Mouse (Mus musculus) spleen, adult 2 months (tissue): Measurements from ENCODE around the gene Cabs1. TPM values are rescaled to one million over a fixed set of nuclear protein-coding genes. Genes with fewer than 3 reads are reported as not detected.

Source experiments
- DNase-seq, 2 experiments: peaks; one replicate each; pipeline versions ENCODE4 v3.0.0 to v3.0.0-alpha.2; 2012 to 2021; ENCODE audit warnings: low spot score in 2 of 2, low read depth in 1 of 2
- H3K27ac ChIP-seq: fragments of 200-500 bp; 2 replicates; pipeline ENCODE4 v1.5.1; 2012; ENCODE audit warnings: low read length, inconsistent platforms; ENCODE audit not compliant: insufficient read depth
- H3K27me3 ChIP-seq: fragments of 200-500 bp; 2 replicates; pipeline ENCODE4 v1.6.1; 2012; ENCODE audit warnings: mild to moderate bottlenecking, moderate library complexity, low read length, inconsistent platforms; ENCODE audit not compliant: control insufficient read depth, insufficient read depth
- H3K36me3 ChIP-seq: fragments of 200-500 bp; 2 replicates; pipeline ENCODE4 v1.6.1; 2012; ENCODE audit warnings: mild to moderate bottlenecking, low read length, inconsistent platforms; ENCODE audit not compliant: control insufficient read depth, insufficient read depth
- H3K4me1 ChIP-seq: fragments of 200-500 bp; 2 replicates; pipeline ENCODE4 v1.6.1; 2011; ENCODE audit warnings: inconsistent platforms; ENCODE audit not compliant: control insufficient read depth, insufficient read depth, insufficient read length
- H3K4me3 ChIP-seq: fragments of 200-500 bp; 2 replicates; pipeline ENCODE4 v1.5.1; 2011; ENCODE audit warnings: mild to moderate bottlenecking, inconsistent platforms; ENCODE audit not compliant: insufficient read depth, insufficient read length; ENCODE audit errors: extremely low read depth
- CTCF ChIP-seq: fragments of 200-500 bp; IDR thresholded peaks from 2 replicates; pipeline ENCODE4 v1.5.1; 2011; ENCODE audit warnings: mild to moderate bottlenecking, inconsistent platforms; ENCODE audit not compliant: insufficient read depth, insufficient read length, insufficient replicate concordance; ENCODE audit errors: extremely low read depth
- POLR2A ChIP-seq: fragments of 200-500 bp; IDR thresholded peaks from 2 replicates; pipeline ENCODE4 v1.6.1; 2011; ENCODE audit warnings: low read depth, low read length, inconsistent platforms
- WGBS: fragments of 180-500 bp; shearing (Covaris S2); methylation state at CpG from one replicate; pipeline ENCODE4 v1.1.7; 2018; 5-methylcytosine and 5-hydroxymethylcytosine counted together
- polyA plus RNA-seq: library from polyadenylated mRNA; depleted of rRNA; stranded (reverse); fragments of >200 nt; gene quantifications from 2 replicates; pipeline ENCODE4 v1.2.3, GENCODE M21; 2012; rRNA removed

Cabs1 gene
- polyA plus RNA-seq: not detected in 2 replicates

GRCm38 (mm10) chr5:87979139-87979538 lies at the start of gene Cabs1:
Cabs1 (plus strand) TSS chr5:87979439.
- H3K4me3 ChIP-seq: no peak within 1 kb of the TSS
- H3K27me3 ChIP-seq: no peaks in the 10 kb centered on the region
- H3K4me1 ChIP-seq: no peaks in the 10 kb centered on the region
- no peak within 1 kb of the TSS for H3K27ac ChIP-seq
- H3K36me3 ChIP-seq: no peaks in the 10 kb centered on the region
- no peak for DNase-seq
- TF ChIP-seq POLR2A (no peak), CTCF (no peak)
- WGBS: 77% methylated on average over 3 of the region's 3 CpGs

DNA sequence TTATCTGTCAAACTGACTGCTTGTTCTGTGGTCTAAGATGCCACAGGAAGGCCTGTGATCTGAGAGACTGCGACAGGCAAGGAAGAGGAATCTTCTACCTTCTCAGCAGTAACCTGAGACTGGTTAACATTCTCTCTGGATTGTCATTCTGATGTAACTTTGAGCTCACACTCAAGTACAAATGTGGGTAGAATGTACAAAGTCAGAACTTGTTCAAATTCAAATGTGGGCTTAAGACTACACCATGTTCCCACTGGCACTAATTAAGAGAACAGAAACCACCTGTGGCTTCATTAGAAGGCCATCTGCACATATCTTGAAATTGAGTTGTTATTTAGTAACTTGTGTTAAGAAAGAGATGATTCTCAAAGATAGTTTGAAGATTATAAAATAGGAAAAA lies 47.6 kb upstream of the Cabs1 start:
- TF ChIP-seq CTCF: no peak
- TF ChIP-seq POLR2A: no peak
- WGBS: 61% methylated on average over 1 of the region's 1 CpGs
- Histone ChIP-seq H3K4me3 (no peak overlapping the region), H3K4me1 (no peaks in the 10 kb centered on the region), H3K27me3 (no peaks in the 10 kb centered on the region), H3K27ac (no peak overlapping the region), H3K36me3 (no peaks in the 10 kb centered on the region)
- DNase-seq: no peak

GRCm38 (mm10) chr5:87940752-87941151 lies 38.5 kb upstream of the Cabs1 start:
- no peak overlapping the region for H3K27ac ChIP-seq
- no peaks in the 10 kb centered on the region for H3K36me3 ChIP-seq
- H3K4me3 ChIP-seq: no peak overlapping the region
- no peak for TF ChIP-seq POLR2A
- no peak for TF ChIP-seq CTCF
- no peaks in the 10 kb centered on the region for H3K4me1 ChIP-seq
- 52% methylated on average over 3 of the region's 3 CpGs for WGBS
- DNase-seq: no peak
- no peaks in the 10 kb centered on the region for H3K27me3 ChIP-seq

GRCm38 (mm10) chr5:87942515-87942914 lies 36.7 kb upstream of the Cabs1 start:
- TF ChIP-seq POLR2A: no peak
- no peak for TF ChIP-seq CTCF
- Histone ChIP-seq H3K27ac (no peak overlapping the region), H3K4me3 (no peak overlapping the region)

GRCm38 (mm10) chr5:87951836-87952235 lies 27.4 kb upstream of the Cabs1 start:
- H3K4me3 ChIP-seq: no peak overlapping the region
- no peaks in the 10 kb centered on the region for H3K27me3 ChIP-seq
- H3K27ac ChIP-seq: no peak overlapping the region
- no peak for DNase-seq
- TF ChIP-seq POLR2A (no peak), CTCF (no peak)
- no peaks in the 10 kb centered on the region for H3K4me1 ChIP-seq
- H3K36me3 ChIP-seq: no peaks in the 10 kb centered on the region

More at GRCm38 (mm10) chr5:87942515-87942914, 36.7 kb upstream of the Cabs1 start:
- Histone ChIP-seq H3K27me3 (no peaks in the 10 kb centered on the region), H3K4me1 (no peaks in the 10 kb centered on the region), H3K36me3 (no peaks in the 10 kb centered on the region)
- no peak for DNase-seq

GRCm38 (mm10) chr5:87969201-87969600 lies 10.0 kb upstream of the Cabs1 start, which contains the start of the genes 2310003L06Rik and Gm28434:
2310003L06Rik (plus strand) TSS chr5:87969459.
Gm28434 (plus strand) TSS chr5:87969517.
- no peaks in the 10 kb centered on the region for H3K36me3 ChIP-seq
- WGBS: 45% methylated on average over 2 of the region's 2 CpGs
- no peak within 1 kb of the TSS for H3K27ac ChIP-seq
- H3K4me1 ChIP-seq: no peaks in the 10 kb centered on the region
- DNase-seq: no peak
- H3K27me3 ChIP-seq: no peaks in the 10 kb centered on the region
- no peak within 1 kb of the TSS for H3K4me3 ChIP-seq
- TF ChIP-seq POLR2A: no peak
- no peak for TF ChIP-seq CTCF

- 49% methylated on average over 3 of the region's 3 CpGs for WGBS
- TF ChIP-seq CTCF (no peak), POLR2A (no peak)
Observed at GRCm38 (mm10) chr5:87982468-87983214, 3.4 kb downstream of the Cabs1 start.

More at GRCm38 (mm10) chr5:87982468-87983214, 3.4 kb downstream of the Cabs1 start:
- no peaks in the 10 kb centered on the region for H3K36me3 ChIP-seq
- no peak overlapping the region for H3K4me3 ChIP-seq
- H3K4me1 ChIP-seq: no peaks in the 10 kb centered on the region
- H3K27ac ChIP-seq: no peak overlapping the region
- no peak for DNase-seq
- no peaks in the 10 kb centered on the region for H3K27me3 ChIP-seq
